Mouse (Mus musculus): ENCODE data around the gene Cfap77.

DNA sequence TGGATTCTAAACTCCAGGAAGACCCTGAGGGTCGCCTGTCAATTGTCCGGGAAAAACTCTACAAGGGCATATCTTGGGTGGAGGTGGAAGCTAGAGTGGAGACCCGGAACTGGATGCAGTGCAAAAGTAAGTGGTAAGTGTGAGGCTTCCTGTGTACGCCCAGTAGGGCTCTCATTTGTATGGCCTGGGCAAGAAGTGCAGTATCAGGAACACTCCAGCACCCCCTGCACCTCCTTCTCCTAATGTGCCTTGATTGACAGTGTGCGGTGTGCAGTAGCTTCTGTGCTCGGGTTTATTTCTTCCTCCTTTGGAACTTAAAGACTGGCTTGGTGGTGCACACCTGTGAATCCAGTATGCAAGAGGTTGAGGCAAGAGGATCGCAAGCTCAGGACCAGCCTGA lies 19.8 kb upstream of the Cfap77 start:
- TF ChIP-seq POLR2AphosphoS5 (IDR thresholded peaks at IDR 0.05; ENCODE audit: insufficient replicate concordance, low read depth, low read length) (no peak), GATA1 (IDR thresholded peaks at IDR 0.05; ENCODE audit: borderline replicate concordance, low read length) (no peak), CTCF (IDR thresholded peaks at IDR 0.05; ENCODE audit: low read depth, low read length) (no peak)
